Mouse (Mus musculus) midbrain, embryonic 12.5 days (tissue): ENCODE data around the gene Sh3tc1. TPM values are rescaled to one million over a fixed set of nuclear protein-coding genes. Genes with fewer than 3 reads are reported as not detected.

Experiments used
- ATAC-seq: fragments of 200-750 bp; cut with Nextera tagmentation; 2 replicates; pipeline ENCODE4 v1.8.0; 2017; ENCODE audit warnings: low read depth, moderate TSS enrichment, moderate library complexity; ENCODE audit not compliant: low FRiP score
- H3K27ac ChIP-seq: fragments of 300-500 bp; sonication (generic); replicated peaks from 2 replicates; pipeline ENCODE4 v1.5.1; 2016; ENCODE audit warnings: mild to moderate bottlenecking
- H3K27me3 ChIP-seq: fragments of 300-500 bp; sonication (generic); 2 replicates; pipeline ENCODE4 v1.6.1; 2016; ENCODE audit warnings: mild to moderate bottlenecking
- H3K36me3 ChIP-seq: fragments of 300-500 bp; sonication (generic); 2 replicates; pipeline ENCODE4 v1.6.1; 2016
- H3K4me1 ChIP-seq: fragments of 300-500 bp; sonication (generic); 2 replicates; pipeline ENCODE4 v1.6.1; 2016
- H3K4me2 ChIP-seq: fragments of 300-500 bp; sonication (generic); replicated peaks from 2 replicates; pipeline ENCODE4 v1.6.1; 2016; ENCODE audit warnings: mild to moderate bottlenecking, moderate library complexity
- H3K4me3 ChIP-seq: fragments of 300-500 bp; sonication (generic); 2 replicates; pipeline ENCODE4 v1.5.1; 2016; ENCODE audit warnings: mild to moderate bottlenecking
- H3K9ac ChIP-seq: fragments of 300-500 bp; sonication (generic); replicated peaks from 2 replicates; pipeline ENCODE4 v1.6.1; 2016; ENCODE audit warnings: mild to moderate bottlenecking, moderate library complexity
- H3K9me3 ChIP-seq: fragments of 300-500 bp; sonication (generic); 2 replicates; pipeline ENCODE4 v1.6.1; 2016; ENCODE audit warnings: mild to moderate bottlenecking
- WGBS: fragments of 180-500 bp; shearing (Covaris S2); methylation state at CpG from one replicate; pipeline ENCODE4 v1.1.7; 2016; 5-methylcytosine and 5-hydroxymethylcytosine counted together
- polyA plus RNA-seq: library from polyadenylated mRNA; unstranded; fragments of >200 nt; fragmentation: Nextera tagmentation; extraction: Ambion mirVana; gene quantifications from 2 replicates; pipeline ENCODE4 v1.2.1, GENCODE M21; 2016

Sh3tc1 gene
- polyA plus RNA-seq, 1 experiment from 2014 or later, result 3.2 TPM

DNA sequence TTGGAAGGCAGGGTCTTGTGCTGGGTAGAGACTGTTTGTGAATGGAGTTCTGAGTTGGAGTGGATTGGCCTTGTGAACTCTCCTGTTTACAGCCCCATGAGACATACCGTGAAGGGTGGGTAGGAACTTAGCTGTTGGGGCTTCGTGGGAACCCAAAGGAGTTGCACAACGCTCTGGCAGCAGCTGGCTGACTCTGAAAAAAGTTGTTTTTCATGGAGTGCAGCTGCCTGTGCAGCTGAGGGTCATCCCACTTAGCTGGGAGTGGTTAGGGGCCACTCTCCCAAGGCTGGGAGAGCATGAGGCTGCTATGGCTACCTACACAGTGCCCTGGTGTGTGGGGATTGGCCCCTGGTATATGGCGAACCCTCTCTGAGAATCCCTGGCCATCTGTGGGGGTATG is 92.2 kb downstream of the Sh3tc1 start:
- no peaks in the 10 kb centered on the region for H3K27me3 ChIP-seq
- H3K36me3 ChIP-seq, result no peaks in the 10 kb centered on the region
- H3K27ac ChIP-seq, result no peak overlapping the region
- no peak for ATAC-seq
- H3K4me2 ChIP-seq, result no peak overlapping the region
- no peak overlapping the region for H3K4me3 ChIP-seq
- H3K4me1 ChIP-seq, result no peaks in the 10 kb centered on the region
- WGBS, result 76% methylated on average over 4 of the region's 4 CpGs
- no peak overlapping the region for H3K9ac ChIP-seq
- no peaks in the 10 kb centered on the region for H3K9me3 ChIP-seq

Other genes starting within 250 kb of the Sh3tc1 start
- 5.4 and 7.0 TPM in 2 replicates for gene Cpz, start 214.3 kb downstream of the Sh3tc1 start, polyA plus RNA-seq
- gene Trmt44, start 164.9 kb downstream of the Sh3tc1 start, polyA plus RNA-seq, result 8.8 and 8.9 TPM in 2 replicates
- gene Acox3, start 156.9 kb downstream of the Sh3tc1 start, polyA plus RNA-seq, result 17.6 and 18.8 TPM in 2 replicates
- 7.8 and 8.8 TPM in 2 replicates for gene Htra3, start 60.2 kb downstream of the Sh3tc1 start, polyA plus RNA-seq
- 1.1 and 1.2 TPM in 2 replicates for gene Ablim2, start 17.9 kb upstream of the Sh3tc1 start, polyA plus RNA-seq
- 60.7 and 64.6 TPM in 2 replicates for gene Afap1, start 153.3 kb upstream of the Sh3tc1 start, polyA plus RNA-seq